Comparison of ENCODE assay signal across 8 mouse cellular contexts in genomic region chr8:87472271-87473236, GRCm38 (mm10). TPM values are rescaled to one million over a fixed set of nuclear protein-coding genes. Genes with fewer than 3 reads are reported as not detected.
A peak's percentile ranks its signal among the peaks of the same experiment; 100 is the strongest.
DNase-seq lines count a peak whose midpoint lies in the region; ATAC-seq and TF ChIP-seq lines count a peak whose summit lies in the region.

Cbln1 (minus strand) TSS chr8:87472609.

- peak within 1 kb of the TSS; percentile 58 for H3K9ac ChIP-seq in embryonic facial prominence, embryonic 12.5 days

- no peak; the same call in 1 of the 2 replicates for TF ChIP-seq POLR2A in brain, embryonic 14.5 days (IDR thresholded peaks at IDR 0.05; ENCODE audit: borderline replicate concordance, extremely low read depth, insufficient read depth, insufficient read length, poor library complexity, severe bottlenecking)

- DNase-seq in brain, embryonic 14.5 days (ENCODE audit: low read depth): peak; percentile 98
- peak; percentile 99 for DNase-seq in heart, adult 11 months
- DNase-seq in kidney, adult 11 months: peak; percentile 76
- peak; percentile 87 to 88 for DNase-seq in left cerebral cortex, postnatal 25 days (ENCODE audit: low spot score in 2 of 2)
- DNase-seq in right cerebral cortex, postnatal 36 days (ENCODE audit: low spot score in 2 of 2): peak; percentile 77 to 78
- no peak for DNase-seq in T-cell, adult 2 months (ENCODE audit: low spot score)

- H3K9me3 ChIP-seq in embryonic facial prominence, embryonic 12.5 days: no peaks in the 10 kb centered on the region

- peak; percentile 52 for TF ChIP-seq CTCF in brain, embryonic 14.5 days (IDR thresholded peaks at IDR 0.05; ENCODE audit: borderline replicate concordance, extremely low read depth, insufficient read depth, insufficient read length)

- H3K4me2 ChIP-seq in embryonic facial prominence, embryonic 12.5 days (replicated peaks): peak within 1 kb of the TSS; percentile 95

- peak; percentile 96 for ATAC-seq in embryonic facial prominence, embryonic 12.5 days (ENCODE audit: insufficient number of reproducible peaks, insufficient read depth, low FRiP score, low TSS enrichment)
- peak; percentile 98 for ATAC-seq in megakaryocyte-erythroid progenitor cell, adult 5-6 weeks (replicated peaks; ENCODE audit: low FRiP score, low TSS enrichment, poor library complexity, severe bottlenecking)

- 1% methylated on average over 120 of the region's 122 CpGs for WGBS in embryonic facial prominence, embryonic 12.5 days

- intact Hi-C loops in left cerebral cortex, postnatal 25 days (cut with DNase I): loop anchor here (5.0 kb wide), 2 partner anchors 65 to 540 kb away; no protein-coding TSS in a partner anchor

- H3K27me3 ChIP-seq in embryonic facial prominence, embryonic 12.5 days: peaks cover 83% of the 10 kb centered on the region

- peak within 1 kb of the TSS; percentile 45 for H3K4me3 ChIP-seq in embryonic facial prominence, embryonic 12.5 days

- H3K4me1 ChIP-seq in embryonic facial prominence, embryonic 12.5 days: peaks cover 37% of the 10 kb centered on the region

- no peaks in the 10 kb centered on the region for H3K36me3 ChIP-seq in embryonic facial prominence, embryonic 12.5 days

- no peak within 1 kb of the TSS for H3K27ac ChIP-seq in embryonic facial prominence, embryonic 12.5 days

RNA-seq across cellular contexts. Expression of gene Cbln1, which starts in this region (rescaled TPM):
- polyA plus RNA-seq in brain, embryonic 14.5 days (2012; rRNA removed): 53.9 and 95.3 TPM in 2 replicates
- 1.5 and 1.7 TPM in 2 replicates for polyA plus RNA-seq in embryonic facial prominence, embryonic 12.5 days (2016; fragmentation: Nextera tagmentation; extraction: Ambion mirVana)
- total RNA-seq in left cerebral cortex, postnatal 25 days (2021): 10 to 100 TPM in 1 of 2 experiments, 1 to 10 TPM in 1; 7.6 to 14.2 TPM
- total RNA-seq in megakaryocyte-erythroid progenitor cell, adult 5-6 weeks (2014; fragmentation: Nextera tagmentation): not detected in 2 replicates
- total RNA-seq in megakaryocyte-erythroid progenitor cell, adult 5-6 weeks (2017): not detected in 2 replicates

Comparison
In these comparisons a context has a peak if more than half of its experiments do, and no peak if none do; other contexts are left out.
1. RNA of gene Cbln1 (total RNA-seq): 7.6 to 14.2 TPM in left cerebral cortex, postnatal 25 days; not detected in megakaryocyte-erythroid progenitor cell, adult 5-6 weeks; every median in the first group is over 4 times any median in the second.
2. RNA of gene Cbln1 (polyA plus RNA-seq): 53.9 to 95.3 TPM in brain, embryonic 14.5 days; 1.5 to 1.7 TPM in embryonic facial prominence, embryonic 12.5 days; every median in the first group is over 10 times any median in the second.
3. Peak in ATAC-seq in megakaryocyte-erythroid progenitor cell, adult 5-6 weeks; RNA of the gene not detected or under 1 TPM.